Mouse (Mus musculus): ENCODE measurements at regions not wholly inside any gene's neighbourhood (a gene's known extent, or its start where the extent isn't known, plus 50 kb on each side); places are given as distances from the start of the nearest gene placed in this dataset.

DNA sequence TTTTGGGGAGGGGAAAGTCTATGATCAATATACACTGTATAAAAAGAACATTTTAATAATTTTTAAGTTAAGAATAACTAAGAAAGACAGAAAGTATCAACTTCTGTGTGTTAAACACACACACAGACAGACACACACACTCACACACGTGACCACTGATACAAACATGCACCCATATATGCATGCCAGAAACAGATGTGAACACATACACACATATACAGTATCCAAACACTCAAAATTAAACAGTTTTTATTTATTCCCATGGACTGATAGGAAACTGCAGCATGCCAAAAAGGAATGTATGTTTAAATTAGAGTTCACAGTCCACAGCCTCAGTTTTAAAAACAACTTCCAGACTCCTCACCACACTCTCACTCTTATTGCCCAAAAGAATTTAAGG, 203.4 kb upstream of the Tbl1x start:
- in situ Hi-C loops (cut with MboI, MseI), result no loop called here

DNA sequence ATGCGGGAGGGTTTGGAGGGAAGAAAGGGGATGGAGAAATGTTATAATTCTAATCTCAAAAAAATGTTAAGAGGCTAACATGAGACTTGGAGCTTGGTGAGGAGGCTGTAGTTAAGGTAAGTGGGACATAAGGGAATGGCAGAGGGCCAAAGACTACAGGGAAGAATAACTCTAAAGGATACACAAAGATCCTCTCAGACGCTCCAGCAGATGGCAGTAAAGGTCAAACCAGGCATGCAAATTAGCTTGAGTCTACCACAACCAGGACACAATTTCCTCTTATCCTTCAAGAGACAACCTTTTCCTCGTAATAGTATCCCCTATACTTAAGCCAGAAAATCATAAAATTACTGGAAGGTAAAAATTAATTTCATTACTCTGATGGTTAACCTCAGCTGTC, 196.4 kb upstream of the Tbl1x start:
- in situ Hi-C loops (cut with MboI, MseI), result loop anchor here (5.0 kb wide), 1 partner anchor 158 kb away; no protein-coding TSS in a partner anchor

DNA sequence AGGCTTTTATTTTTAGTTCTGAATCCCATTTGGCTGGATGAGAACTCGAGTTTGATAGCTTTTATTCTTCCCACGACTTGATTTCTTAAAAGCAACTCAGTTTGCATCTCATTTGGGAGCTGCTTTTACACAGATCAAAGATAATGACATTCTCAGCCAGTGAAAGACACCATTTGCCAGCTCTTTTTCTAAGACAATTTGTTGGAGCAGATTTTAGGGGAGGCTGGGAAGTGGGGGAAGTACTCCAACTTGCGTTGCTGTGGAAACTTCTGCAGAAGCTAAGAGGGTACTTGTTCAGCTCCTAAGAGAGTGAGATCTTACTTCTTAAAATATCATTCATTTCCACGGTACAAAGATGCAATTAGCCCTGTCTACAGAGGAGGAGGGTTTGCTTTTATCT, 187.2 kb upstream of the Tbl1x start:
- in situ Hi-C loops (cut with MboI, MseI), result no loop called here

DNA sequence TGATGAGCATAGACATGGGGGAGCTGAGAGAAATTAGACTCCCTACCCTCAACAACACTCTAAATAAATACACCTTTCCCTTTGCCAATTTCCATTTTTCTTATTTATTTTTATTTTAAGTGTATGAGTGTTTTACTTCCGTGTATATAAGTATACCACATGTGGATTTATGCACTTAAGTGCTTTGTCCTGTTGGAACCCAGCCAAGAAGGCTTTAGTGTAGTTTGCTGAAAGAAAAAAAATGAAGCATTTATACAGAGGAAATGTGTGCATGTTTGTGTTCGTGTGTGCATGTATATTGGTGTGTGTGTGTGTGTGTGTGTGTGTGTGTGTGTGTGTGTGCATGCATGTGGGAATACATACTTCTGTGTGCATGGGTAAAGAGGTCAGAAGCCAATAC, 157.6 kb upstream of the Tbl1x start:
- in situ Hi-C loops (cut with MboI, MseI), result no loop called here

DNA sequence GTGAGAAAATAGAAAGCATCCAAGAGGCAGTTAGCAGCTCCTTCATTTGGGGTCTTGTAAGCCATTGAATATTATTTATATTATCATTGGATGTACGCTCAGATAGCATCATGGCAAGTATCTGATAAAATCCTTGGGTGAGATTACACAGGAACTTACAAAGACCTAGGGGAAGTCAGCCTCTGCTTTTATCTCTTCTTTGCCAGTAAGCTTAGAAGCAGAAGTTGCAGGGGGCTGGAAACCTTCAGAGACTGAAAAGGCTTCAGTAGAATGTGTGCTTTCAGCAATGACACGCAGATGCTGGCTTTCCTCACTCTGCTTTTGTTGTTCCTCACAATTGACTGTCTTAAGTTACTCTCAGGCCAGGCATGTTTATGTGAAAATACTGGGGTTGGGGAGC, 150.3 kb upstream of the Tbl1x start:
- in situ Hi-C loops (cut with MboI, MseI), result no loop called here

DNA sequence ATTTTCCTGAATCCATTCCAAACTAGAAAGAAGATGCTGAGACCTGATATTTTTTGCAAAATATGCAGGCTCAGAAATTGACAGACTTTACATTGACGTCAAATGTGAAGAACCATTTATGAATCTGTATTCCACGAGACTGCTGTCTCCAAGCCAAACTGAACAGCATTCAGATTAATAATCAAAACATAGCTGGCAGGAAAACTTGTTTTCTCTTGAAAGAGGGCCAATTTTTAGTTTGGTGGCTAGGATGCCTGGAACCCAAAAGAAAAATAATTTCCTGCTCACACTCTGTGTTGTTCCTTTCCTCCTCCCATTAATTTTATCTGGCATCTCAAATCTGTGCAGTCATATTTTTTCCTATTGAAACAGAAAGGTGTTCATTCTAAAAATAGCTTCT, 149.7 kb upstream of the Tbl1x start:
- in situ Hi-C loops (cut with MboI, MseI), result no loop called here

DNA sequence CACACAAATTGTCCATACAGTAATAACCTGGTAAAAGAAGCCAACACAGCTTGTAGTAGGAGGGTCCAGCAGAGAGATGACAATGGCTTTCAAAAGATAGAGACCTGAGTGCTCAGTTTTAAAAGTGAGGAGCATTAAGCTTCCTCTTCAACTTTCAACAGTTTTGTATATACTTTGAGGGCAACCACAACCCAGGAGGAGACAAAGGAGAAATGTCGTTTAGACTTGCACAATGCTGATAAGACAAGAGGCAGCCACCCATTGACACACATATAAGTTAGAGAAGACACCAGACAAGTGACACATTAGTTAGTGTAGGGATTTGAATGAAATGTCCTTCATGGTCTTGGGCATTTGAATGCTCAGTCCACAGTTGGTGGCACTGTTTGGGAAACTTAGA, 147.2 kb upstream of the Tbl1x start:
- in situ Hi-C loops (cut with MboI, MseI), result no loop called here

DNA sequence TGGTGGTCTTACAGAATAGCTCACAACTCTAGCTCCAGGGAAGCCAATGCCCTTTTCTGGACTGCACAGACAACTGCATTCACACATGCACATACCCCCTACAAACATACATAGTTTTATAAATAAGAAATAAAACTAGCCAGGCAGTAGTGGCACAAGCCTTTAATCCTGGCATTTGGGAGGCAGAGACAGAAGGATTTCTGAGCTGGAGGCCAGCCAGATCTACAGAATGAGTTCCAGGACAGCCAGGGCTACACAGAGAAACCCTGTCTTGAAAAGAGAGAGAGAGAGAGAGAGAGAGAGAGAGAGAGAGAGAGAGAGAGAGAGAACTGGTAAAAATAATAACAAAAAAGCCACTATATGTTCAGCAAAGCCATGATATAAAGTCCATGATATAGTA, 143.5 kb upstream of the Tbl1x start:
- in situ Hi-C loops (cut with MboI, MseI), result no loop called here

DNA sequence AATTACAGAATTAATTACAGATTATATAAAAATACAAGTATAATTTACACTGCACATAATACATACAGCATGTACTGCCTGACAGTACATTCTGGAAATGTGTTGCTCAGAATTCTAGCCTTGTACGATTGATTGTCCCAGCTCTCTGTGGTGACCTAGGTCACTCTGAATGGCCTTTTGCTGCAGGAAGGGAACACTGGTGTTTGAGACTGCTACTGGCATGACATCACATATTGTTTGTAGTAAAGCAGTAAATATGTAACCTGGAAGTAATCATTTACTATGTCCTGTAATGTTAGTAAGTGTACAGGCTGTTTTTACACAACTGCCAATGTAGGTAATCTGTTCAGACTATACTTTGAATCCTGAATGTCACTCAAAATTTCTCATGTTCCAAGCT, 123.5 kb upstream of the Tbl1x start:
- in situ Hi-C loops (cut with MboI, MseI), result no loop called here

DNA sequence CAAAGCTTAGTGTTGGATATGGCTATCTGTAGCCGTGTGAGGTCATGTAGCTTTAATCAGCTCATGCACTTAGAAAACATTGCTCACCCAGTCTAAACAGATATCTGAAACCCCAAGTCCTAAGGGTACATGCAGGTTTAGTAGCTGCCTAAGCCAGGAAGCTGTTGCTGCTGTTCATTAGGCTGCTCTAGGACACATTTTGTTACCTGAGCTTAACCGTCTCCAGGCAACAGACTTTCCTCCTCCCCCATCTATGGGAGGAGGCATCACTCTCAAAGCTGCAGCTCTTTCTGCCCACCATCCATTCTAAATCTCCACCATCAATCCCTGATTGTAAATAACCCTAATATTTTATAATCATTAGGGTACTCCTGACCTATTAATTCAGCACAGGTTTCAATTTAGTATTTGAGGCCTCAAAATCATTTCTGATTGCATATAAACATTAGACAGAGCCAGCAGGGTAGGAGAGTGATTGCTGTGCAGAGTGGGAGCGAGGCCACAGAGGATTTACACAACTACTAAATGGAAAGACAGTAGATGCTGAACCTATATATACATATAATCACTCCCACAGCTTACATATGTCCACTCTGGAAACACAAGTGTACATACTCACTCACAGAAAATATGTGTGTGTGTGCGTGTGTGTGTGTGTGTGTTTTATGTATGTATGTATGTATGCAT, 118.9 kb upstream of the Tbl1x start:
- in situ Hi-C loops (cut with MboI, MseI), result no loop called here

DNA sequence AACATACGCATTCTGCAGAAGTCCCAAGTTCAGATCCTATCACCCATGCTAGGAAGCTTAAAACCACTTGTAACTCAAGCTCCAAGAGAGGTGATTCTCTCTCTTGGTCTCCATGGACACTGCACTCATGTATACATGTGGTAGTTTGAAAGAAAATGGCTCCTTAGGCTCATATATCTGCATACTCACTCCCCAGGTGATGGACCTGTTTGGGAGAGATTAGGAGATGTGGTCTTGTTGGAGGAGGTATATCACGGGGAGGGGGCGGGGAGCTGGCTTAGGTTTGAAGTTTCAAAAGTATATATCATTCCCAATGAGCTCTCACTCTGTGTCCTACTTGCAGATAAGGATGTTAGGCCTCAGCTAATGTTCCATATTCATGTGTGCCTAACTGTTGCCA, 103.9 kb upstream of the Tbl1x start:
- in situ Hi-C loops (cut with MboI, MseI), result no loop called here

DNA sequence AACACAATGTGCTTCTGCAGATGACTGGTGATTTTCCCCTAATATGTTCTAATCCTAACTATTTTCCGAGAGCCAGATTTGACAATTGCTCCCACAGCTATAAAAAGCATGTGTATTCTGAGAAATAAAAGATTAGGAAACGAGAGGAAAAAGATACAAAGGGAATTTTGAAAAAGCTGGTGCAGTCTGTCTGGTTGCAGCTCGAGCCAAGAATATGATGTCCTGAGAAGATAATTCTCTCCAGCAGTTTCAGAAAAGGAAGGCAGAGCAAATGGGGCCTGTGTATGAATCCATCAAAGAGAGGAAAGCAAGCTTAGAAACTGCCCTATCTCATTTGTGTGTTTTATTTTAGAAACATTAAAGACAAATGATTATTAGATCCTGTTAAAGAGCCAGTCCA, 102.9 kb upstream of the Tbl1x start:
- in situ Hi-C loops (cut with MboI, MseI), result no loop called here

DNA sequence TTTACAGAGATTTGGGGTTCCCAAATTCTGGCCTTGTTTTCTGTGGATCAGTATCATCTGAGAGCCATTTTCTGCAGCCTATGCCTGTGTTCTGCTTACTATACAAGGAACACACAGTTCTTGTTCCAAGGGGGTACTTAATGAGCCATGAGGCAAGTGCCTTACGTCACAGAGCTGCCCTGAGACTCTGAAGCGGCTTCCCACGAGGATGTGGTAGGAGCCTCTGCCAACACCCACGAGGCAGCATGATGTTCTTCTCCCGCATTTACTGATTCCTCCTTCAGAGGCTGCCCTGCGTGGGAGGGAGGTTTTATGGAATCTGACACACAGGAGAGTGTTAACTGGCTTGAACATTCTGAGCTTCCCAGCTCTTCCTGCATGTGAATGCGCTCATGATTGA, 101.4 kb upstream of the Tbl1x start:
- in situ Hi-C loops (cut with MboI, MseI), result no loop called here

DNA sequence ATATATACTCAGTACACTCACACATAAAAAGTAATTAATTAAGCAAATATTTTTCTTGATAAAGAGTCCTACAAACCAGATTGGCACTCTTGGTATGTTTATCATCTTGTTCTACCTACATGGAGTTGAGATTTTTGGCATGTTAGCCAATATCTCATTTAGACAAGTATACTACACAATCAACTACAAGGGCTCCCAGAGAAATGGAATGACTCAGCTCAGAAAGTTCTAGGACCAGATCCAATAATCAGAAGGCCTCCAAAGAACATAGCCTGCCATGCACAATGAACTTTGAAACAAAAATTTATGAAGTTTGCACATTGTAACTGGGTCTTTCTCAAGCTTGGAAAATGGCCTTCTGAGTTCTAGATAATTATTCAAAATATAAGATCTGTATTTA, 100.0 kb upstream of the Tbl1x start:
- in situ Hi-C loops (cut with MboI, MseI), result no loop called here

DNA sequence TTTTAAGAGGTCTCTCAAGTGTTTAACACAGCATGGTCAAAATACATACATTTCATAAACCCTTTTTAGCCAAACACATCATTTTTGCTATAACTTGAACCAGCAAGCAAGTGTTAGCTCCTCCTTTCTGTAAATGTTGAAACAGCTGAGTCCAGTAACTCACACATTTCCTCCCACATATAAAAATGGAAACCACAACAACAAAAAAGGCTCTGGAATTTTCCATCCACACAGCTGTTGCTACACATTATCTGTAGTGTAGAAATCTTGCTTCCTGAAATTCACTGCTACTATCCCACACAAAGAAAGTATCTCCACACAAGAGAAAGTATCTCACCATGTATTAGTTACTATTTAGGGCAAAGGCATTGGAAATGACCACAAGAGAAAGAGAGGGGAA, 96.7 kb upstream of the Tbl1x start:
- in situ Hi-C loops (cut with MboI, MseI), result no loop called here

DNA sequence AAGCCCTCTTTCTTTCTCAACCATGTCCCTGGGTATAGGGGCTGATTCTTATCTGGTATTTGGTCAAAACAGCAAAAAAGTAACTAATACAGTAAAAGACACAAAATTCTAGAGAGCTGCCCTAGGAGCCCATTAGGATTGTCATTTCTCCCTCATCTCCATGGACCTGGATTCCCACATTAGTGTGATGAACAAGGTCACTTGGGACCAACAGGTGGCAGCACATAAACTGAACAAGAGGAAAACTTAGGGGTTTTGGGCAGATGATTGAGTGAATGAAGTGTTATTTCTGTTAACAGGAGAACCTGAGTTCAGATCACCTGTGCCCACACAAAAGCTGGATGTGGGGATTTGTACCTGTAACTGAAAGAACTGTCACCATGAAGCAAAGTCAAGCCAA, 93.0 kb upstream of the Tbl1x start:
- in situ Hi-C loops (cut with MboI, MseI), result no loop called here

DNA sequence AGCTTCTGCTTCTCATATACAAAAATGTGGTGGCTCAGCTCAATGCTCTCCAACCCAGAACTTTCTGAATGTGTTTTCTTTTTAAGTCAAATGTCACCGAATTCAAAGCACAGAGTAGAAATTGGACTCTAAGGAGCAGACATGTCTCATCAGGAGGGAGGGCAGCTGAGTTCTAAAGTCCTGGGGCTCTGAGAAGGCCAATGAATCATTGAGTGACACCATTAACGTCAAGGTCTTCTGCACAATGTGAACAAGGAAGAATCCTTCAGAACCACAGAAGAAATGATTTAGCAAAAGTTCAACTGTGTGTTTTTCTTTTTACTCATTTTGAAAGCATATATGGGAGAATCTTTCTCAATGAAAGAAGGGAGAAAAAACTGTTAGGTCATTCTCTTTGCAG, 88.6 kb upstream of the Tbl1x start:
- in situ Hi-C loops (cut with MboI, MseI), result loop anchor here (10.0 kb wide), 2 partner anchors 223 to 373 kb away; partner anchors contain the start of gene Prkx

DNA sequence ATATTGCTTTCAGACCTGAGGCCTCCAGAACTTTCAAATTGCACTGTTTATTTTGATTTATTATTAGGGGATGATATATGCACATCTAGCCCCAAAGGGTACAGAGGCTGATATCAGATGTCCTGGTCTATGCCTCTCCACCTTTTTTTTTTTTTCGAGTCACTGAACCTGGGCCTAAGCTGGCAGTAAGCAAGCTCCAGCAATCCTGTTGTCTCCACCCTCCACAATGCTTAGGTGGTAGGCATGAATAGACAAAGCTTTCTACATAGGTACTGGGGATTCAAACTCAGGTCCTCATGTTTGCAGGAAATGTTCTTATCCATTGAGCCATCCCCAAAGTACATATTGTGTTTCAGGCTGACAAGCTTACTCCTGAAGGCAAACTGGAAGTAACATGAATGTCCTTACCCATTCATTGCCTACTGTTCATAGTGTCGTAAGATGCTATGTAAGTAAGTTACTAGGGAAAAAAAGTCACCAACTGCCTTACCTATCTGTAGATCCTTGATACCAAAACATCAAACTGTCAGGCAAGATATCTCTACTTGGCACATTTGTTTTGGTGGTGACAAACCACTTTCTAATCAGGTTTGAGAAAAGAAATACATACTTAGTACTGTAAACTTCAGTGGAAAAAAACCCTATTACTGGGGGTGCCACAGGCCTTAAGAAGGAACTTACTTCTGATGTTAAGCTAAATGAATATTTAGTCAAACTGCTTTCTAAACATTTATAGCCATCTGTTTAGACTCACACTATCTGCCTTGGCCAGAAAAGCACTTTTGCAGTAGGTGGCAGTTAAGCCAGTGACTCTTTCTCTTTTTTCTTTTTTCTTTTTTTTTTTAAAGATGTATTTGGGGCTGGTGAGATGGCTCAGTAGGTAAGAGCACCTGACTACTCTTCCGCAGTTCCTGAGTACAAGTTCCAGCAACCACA, 85.8 kb upstream of the Tbl1x start:
- in situ Hi-C loops (cut with MboI, MseI), result loop anchor here (10.0 kb wide), 2 partner anchors 220 to 370 kb away; partner anchors contain the start of gene Prkx

DNA sequence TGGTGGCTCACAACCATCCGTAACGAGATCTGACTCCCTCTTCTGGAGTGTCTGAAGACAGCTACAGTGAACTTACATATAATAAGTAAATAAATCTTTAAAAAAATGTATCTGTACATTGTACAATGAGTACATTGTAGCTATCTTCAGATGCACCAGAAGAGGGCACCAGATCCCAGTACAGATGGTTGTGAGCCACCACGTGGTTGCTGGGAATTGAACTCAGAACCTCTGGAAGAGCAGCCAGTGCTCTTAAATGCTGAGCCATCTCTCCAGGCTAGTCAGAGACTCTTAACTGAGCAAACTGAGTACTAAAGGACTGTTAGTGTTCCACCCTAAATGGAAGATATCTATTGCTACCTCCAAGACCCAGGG, 85.1 kb upstream of the Tbl1x start:
- in situ Hi-C loops (cut with MboI, MseI), result loop anchor here (10.0 kb wide), 2 partner anchors 219 to 369 kb away; partner anchors contain the start of gene Prkx

DNA sequence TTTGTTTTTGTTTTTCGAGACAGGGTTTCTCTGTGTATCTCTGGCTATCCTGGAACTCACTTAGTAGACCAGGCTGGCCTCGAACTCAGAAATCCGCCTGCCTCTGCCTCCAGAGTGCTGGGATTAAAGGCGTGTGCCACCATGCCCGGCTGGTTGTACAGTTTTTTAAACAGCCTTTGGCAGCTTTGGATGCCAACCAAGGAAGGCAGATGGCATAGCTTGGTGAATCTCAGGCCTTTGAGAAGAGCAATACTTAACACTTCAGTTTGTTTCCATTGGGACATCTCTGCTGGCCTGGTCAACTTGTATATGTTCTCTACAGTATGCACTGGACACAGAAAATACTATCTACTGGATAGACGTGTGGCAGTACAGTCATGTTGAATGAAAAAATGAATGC, 84.0 kb upstream of the Tbl1x start:
- in situ Hi-C loops (cut with MboI, MseI), result loop anchor here (10.0 kb wide), 2 partner anchors 218 to 368 kb away; partner anchors contain the start of gene Prkx

DNA sequence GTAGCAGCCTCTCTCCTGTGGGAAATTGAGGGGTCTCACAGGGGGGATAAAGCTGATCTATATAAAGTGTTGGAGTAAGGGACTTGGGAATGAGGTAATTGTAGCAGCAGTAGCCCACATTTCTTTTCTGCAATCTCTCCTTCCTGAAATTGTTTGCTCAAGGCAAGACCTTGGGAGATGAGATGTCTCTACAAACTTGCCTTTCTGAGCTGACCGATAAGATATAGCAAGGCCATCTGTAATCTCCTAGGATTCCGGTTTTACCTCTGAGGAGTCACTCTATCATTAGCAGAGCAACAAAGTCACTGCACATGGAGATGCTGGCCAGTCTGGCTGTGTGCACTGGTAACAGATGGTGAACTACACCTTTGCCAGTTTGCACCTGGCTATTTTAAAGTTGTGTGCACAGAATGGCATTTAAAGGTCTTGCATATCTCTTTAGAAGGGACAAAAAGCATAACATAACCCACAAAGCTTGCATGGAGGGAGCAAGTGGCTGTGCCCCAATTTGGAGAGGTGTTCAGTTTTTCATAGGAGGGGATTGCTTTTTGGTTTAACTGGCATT, 78.7 kb upstream of the Tbl1x start:
- in situ Hi-C loops (cut with MboI, MseI), result no loop called here
